Mouse (Mus musculus): ENCODE data around the gene Zfp213.
"Not testable (repeated sequence)": the region's sequence is repeated elsewhere in the genome, so short reads cannot be mapped to it uniquely, and the experiment has no call there.

- not testable (repeated sequence) for TF ChIP-seq CTCF (IDR thresholded peaks at IDR 0.05; ENCODE audit: control insufficient read depth, insufficient read depth, insufficient read length); MYOD1 (IDR thresholded peaks at IDR 0.05; ENCODE audit: control insufficient read depth, insufficient read length, low read depth); MAX (IDR thresholded peaks at IDR 0.05); CEBPB (IDR thresholded peaks at IDR 0.05; ENCODE audit: low read depth)
These were observed 30.2 kb downstream of the Zfp213 start for GRCm38 (mm10) chr17:23533591-23534490.
